Mouse (Mus musculus): ENCODE results near the gene Kit.

Kit gene

DNA sequence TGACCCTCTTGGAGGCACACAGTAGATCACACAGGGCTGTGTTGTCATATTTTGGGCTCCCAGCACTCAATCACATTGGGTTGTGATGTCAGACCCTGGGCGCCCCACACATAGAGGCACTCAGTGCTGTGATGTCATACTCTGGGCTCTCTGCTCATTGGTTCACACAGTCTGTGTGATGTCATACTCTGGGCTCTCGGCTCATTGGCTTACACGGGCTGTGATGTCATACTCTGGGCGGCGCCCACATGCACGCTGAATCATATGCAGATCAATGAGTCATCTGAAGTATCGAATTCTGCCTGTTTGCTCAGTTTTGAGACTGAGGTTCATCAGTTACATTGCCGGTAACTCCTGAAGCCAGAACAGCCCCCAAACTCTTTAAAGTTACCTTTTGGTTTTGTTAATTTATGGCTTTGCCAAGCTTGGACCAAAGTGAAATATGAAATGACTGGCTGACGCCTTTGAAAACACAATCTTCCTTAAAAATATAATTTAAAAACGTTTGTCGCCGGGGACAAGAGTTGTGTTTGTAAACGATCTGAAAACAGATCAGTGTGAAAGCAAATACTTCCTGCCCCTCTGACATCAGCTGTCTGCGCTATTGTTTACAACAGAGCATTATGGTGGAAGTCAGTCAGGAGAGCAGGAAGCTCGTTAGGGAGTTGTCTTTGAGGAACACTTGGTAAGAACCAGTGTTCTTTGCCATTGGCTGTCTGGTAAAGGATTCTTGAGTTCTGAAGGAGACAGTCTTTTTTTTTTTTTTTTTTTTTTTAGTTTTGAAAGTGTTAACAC, 15.0 kb downstream of the Kit start:
- no peak for DNase-seq (ENCODE audit: extremely low read depth, low read depth)

DNA sequence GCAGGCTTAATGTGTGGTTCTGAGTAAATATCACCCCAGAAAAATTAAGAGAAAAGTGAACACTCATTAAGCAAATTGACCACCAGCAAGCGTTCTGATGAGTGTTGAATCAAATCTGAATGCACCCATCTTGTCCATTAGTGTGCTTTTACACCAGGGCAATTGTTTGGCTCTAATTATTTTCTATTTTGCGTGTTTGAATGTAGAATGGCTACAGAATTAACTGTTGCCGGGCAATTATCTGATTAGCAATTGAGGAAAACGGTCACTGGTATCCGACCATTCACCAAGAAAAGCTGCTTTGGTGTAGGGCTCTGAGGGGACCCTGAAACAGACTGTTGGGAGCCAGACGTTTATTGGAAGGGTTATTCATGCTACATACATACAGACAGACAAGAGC, 16.2 kb downstream of the Kit start:
- DNase-seq (ENCODE audit: extremely low read depth, low read depth) = no peak

DNA sequence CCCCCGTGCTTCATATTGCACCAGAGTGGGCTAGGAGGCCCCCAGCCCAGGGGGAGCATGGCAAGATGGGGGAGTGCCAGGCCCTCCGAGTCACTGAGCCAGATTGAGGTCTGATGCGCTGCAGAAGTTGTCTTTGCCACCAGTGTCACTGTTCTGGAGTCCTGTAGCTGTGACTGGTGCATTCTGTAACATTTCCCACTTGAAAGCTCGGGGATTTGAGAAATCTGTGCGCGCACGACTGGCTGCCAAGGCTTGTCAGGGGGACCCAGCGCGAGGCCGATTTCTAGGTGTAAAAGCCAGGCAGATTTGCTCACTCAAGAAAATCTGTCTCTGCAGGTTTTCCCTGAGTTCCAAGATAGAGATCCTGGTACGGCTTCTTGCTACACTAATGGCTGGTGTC, 16.9 kb downstream of the Kit start:
- DNase-seq (ENCODE audit: extremely low read depth, low read depth) = no peak

DNA sequence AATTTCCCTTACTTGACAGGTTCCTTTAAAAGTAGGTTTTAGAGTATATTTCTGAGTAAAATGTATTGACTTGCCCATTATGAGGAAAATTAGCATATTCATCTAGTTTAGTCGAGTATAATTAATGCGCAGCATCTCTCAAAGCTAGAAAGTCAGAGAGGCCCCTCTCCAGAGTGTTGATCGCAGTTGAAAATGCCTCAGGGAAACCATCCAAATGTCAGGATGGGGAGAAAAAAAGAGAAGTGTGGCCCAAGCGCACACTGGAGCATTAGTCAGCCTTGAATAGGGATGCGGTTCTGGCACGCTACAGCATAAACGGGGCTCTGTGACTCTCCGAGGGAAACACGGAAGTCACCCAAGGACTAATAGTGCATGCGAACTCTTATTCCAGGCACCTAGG, 20.6 kb downstream of the Kit start:
- DNase-seq (ENCODE audit: extremely low read depth, low read depth) = no peak

DNA sequence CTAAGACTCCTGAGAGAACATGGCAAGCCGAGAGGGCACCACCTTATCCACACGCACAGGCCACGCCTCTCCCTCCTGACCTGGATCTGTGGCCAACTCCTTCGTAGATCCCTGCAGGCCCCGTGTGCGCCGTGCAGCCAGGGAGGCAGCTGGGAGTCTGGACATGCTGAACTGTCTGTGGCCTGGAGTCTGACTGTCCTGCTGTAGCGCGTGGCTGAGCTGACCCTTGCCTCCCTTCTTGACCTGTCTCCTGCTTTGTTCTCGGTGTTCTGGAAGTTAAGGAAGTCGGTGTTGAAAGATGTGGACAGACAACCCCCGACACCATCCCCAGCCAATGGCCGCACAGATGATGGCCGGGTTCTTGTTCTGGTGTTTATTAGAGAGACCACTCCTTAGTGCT, 21.5 kb downstream of the Kit start:
- DNase-seq (ENCODE audit: extremely low read depth, low read depth) = no peak

DNA sequence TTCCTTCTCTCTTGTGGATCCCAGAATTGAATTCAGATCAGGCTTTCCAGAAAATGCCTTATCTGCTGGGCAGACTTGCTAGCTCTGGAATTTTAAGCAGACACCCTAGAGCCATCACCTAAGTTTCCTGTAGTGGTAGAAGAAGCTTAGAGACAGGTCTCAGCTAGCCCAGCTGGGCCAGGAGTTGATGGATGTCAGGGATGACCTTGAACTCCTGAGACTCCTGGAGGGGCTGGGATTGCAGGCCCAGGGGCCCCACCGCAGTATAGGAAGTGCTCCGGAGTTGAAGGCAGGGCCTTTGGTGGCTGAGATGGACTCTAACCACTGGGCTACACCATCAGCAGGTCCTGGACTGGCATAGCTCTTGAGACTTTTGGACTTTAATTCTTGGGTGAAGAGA, 22.6 kb downstream of the Kit start:
- no peak for DNase-seq (ENCODE audit: extremely low read depth, low read depth)

DNA sequence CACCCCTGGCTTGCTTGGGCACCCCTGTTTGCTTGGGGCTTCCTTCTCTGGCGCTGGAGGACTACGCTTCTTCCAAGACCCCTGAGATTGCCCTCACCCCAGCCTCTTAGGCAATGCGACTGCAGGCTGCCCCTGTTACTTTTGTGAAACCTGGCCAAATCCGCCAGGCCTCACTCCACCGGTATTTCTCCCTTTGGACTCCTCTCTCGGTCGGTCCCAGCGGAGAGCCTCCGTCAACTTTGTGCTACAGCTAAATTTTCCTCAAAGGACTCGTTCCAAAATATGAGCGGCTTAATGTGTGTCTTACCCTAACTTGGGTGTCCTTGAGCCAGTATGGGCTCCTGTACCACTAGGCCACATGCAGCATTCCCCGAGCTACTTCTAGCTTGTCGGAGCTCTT, 23.8 kb downstream of the Kit start:
- DNase-seq (ENCODE audit: extremely low read depth, low read depth) = no peak

DNA sequence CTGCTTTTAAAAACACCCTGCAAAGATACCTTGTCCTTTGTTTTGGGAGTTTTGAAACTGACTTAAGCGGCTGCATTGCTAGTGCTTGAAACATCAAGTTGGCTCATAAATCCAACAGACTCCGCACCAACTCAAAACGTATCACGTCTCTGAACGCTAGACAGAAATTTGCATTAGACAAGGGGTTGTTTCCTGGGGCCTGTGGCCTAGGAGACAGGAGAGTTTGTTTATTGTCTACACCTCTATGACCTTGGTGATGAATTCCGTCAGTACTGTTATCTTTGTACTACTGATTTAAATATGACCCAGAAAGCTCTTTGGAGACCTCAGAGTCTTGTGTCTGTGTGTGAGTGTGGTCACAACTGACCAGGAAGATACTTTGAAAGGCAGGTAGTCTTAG, 25.3 kb downstream of the Kit start:
- no peak for DNase-seq (ENCODE audit: extremely low read depth, low read depth)

DNA sequence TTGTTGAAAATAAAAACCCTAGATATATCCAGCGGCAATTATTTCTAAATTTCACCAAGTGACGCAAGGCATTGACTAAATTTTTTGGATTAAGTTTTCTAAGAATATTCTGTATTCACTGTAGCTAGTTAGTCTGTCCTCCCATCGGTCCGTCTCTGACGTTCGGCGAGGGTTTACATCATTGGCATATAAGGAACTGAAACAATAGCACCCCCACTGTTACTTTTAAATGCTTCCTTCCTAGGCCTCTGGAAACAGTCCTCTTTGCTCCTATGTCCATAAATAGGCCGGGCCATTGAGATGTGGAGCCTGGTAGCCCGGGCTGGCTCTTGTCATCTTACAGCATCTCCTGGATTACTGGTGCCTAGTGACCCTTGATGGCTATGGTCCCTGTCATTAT, 29.5 kb downstream of the Kit start:
- DNase-seq (ENCODE audit: extremely low read depth, low read depth) = no peak

DNA sequence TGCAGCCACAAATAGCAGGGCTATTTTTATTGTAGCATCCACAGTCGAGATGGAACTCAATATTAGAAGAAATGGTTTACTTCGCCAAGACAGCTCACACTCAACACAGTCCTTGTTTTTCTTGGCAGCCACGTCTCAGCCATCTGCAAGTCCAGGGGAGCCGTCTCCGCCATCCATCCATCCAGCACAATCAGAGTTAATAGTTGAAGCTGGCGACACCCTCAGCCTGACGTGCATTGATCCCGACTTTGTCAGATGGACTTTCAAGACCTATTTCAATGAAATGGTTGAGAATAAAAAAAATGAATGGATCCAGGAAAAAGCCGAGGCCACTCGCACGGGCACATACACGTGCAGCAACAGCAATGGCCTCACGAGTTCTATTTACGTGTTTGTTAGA, 32.2 kb downstream of the Kit start:
- no peak for DNase-seq (ENCODE audit: extremely low read depth, low read depth)

DNA sequence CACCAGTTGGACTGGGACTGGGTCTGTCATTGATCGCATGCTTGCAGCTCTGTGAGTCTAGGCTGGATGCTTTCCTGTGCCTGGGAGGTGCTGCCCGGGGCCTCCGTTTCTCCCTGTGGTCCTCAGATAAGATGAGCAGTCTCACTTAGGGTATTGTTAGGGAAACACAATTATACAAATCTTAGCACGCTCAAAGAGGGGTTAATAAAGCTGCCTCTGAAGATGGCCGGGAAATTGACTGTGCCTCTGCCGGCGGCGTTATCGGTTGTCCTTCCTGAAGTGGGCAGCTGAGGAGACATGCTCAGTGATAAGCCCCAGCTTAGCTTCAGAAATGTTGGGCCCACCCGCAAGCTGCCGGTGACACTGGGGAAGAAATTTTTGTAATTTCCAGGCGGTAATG, 33.3 kb downstream of the Kit start:
- DNase-seq (ENCODE audit: extremely low read depth, low read depth) = peak; percentile 73

DNA sequence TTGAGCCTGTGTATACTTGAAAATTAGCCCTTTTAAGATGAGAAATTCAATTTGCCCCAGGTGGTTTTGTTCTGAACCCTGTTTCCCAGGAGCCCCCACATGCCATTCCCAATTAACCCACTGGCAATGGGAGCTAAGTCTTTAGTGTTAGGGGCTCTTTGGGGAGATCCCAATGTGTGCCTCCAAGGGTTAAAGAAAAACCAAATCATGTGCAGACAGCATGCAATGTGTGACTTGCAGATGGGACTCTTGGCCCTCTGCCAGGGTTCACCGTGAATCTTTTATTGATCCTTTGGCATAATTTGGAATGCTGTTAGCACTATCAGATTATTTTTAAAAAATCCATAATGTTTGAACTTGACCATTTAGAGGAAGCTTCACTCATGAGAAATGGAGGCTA, 37.7 kb downstream of the Kit start:
- no peak for DNase-seq (ENCODE audit: extremely low read depth, low read depth)

DNA sequence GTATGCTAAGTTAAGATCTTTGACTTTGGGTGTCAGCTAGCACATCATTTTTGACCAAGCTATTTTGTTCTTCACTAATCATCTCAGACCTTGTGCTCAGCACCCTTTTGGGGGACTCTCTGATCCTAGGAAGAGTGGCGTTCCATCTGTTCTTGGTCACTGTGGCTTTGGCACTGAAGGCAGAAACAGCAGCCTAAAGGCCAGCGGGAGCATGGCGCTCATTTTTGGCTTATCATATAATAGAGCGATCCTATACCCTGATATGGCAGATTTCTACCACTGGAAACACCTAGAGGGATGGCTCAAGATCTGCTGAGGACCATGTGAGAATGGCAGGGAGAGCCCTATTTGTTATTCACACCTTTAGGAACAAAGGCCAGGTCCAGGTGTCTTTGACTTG, 38.2 kb downstream of the Kit start:
- DNase-seq (ENCODE audit: extremely low read depth, low read depth) = no peak

DNA sequence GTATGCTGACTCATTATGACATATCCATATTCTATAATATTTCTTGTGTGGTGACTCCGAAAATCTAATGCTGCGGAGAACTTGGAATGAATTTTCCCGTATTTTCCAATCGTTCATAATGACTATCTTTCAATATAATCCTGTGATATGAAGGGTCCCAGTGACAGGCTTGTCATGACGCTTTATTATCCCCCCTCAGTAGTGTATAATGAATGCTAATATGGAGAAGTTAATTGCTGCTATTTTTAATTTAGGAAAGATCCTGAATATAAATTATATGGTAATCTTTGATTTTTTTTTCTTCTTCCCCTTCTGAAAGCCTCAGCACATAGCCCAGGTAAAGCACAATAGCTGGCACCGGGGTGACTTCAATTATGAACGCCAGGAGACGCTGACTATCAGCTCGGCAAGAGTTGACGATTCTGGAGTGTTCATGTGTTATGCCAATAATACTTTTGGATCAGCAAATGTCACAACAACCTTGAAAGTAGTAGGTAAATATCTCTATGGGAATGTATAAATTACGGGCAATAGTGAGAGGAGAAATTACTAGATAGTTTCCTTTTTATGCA, 40.4 kb downstream of the Kit start:
- no peak for DNase-seq (ENCODE audit: extremely low read depth, low read depth)

DNA sequence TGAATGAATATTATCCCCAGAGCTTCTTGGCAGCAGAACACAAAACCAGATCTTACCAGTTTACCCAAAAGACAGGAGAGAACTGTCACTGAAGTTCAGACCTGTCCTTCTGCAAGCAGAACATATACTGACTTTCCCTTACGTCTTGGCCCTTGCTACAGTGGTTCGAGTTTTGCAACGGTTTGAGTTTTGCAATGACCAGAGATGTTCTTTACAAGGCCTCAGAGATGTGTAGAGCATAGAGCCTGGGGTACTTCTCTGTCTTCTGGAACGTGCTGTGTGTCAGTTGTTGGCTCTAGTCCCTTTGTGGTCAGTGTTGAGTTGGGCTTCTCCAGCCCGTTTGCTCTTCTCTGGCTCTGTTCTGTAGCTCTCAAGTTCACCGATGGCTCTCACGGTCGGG, 40.9 kb downstream of the Kit start:
- DNase-seq (ENCODE audit: extremely low read depth, low read depth) = no peak

DNA sequence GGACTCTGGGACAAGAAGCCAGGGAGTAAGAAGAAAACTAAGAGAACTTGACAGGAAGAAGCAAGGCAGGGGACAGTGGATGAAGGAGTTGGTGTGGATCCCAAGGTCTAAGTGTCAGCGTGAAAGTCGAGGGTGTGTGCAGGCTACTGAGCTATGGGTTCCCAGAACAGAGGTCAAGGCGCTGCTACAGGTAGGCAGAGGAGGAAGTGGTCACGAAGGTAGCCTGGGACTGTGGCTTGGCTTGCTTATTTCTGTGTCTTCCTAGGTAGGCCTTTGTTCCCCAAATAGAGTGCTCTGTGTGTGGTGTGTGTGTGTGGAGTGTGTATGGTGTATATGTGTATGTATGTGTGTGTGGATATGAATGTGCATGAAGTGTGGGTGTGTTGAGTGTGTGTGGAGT, 47.7 kb downstream of the Kit start:
- no peak for DNase-seq (ENCODE audit: extremely low read depth, low read depth)

DNA sequence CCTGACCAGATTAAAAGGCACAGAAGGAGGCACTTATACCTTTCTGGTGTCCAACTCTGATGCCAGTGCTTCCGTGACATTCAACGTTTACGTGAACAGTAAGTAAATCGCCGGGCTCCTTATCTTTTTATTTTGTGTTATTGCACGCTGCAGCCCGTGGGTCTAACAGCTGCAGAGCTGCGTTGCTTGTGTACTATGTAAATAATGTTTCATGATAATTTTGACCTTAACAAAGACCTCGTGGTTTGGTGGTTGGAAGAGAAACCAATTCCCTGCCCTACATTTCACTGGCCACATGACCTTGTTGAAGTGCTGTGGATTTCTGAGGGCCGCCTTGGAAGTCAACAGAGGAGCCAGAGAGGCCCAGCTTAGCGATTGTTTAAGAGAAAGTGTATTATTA, 48.3 kb downstream of the Kit start:
- DNase-seq (ENCODE audit: extremely low read depth, low read depth) = no peak

DNA sequence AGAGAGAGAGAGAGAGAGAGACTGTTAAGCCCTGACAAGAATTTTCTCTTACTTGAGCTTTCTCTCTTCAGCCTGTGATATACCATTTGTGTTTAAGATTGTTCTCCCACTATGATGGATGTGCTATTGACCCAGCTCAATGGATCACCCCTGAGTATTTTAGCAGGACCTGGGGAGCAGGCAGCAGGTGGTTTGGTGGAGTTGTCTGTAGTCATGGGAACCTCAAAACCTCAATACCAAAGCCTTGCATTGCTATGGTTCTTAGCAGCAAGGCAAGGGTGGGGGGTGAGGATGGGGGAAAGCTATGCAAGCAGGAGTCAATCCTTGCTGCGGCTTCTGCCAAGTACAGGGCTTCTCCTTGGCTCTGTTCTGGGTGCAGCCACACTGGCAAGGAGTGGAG, 48.8 kb downstream of the Kit start:
- DNase-seq (ENCODE audit: extremely low read depth, low read depth) = peak; percentile 17

DNA sequence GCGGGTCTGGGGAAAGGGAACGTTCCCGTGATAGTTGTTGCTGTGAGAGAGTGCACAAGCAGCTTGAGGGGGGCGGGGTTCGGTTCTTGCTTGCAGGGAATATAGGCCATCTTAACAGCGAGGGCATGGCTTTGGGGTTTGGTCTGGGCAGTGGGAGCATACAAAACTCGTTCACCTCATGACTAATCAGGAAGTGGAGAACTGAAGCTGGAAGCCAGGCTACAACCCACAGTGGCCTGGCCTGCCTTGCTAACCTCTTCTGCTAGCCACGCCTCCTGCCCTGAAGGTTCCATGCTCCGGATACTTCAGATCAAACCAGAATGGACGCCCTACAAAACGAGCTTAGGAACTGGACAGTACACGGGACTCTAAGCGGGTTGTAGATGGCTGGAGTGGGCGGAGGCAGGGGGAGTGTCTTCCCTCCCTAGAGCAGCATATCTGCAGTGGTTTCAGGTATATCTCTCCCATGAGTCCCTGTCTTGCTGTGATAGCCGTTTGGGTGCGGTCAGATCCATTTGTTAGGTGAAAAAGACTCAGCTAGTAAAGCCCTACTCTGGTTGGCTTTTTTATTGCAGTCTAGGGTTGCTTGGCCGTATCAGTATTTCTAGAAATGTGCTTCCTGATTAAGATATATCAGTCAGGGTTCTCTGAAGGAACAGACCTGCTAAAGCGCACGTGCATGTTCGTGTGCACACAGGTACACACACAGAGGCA, 49.4 kb downstream of the Kit start:
- DNase-seq (ENCODE audit: extremely low read depth, low read depth) = peak; percentile 80

DNA sequence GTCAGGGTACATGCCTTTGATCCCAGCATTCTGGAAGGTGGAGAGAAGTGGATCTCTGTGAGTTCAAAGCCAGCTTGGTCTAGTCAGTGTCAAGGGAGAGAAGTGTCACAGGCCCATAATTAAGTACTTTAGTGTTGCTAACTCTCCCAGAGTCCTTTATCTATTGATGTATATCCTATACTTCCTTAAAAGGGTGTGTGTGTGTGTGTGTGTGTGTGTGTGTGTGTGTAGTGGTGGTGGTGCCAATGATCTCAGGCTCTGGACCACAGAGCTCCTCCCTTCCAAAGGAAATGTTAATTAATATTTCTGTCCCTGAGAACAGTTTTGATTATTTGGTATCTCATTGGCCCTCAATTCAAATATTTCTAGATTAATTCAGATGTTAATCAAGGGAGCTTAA, 50.3 kb downstream of the Kit start:
- DNase-seq (ENCODE audit: extremely low read depth, low read depth) = peak; percentile 5

DNA sequence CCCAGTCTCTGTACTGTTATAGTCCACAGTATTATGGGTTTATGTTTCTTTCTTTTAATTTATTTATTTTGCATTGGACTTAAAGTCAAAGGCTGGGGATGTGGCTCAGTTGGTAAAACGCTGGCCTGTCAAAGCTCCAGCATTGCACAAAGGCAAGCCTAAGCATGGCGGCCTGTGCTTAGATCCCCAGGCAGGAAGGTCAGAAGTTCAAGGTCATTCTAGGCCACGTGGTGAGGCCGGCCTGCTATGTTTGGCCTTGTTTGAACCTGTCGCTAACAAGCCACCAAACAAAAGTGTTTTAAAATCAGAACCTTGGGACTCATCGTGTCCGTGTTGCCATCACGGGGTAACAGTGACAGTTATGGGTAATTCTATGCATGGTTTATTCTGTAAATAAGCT, 51.6 kb downstream of the Kit start:
- DNase-seq (ENCODE audit: extremely low read depth, low read depth) = no peak

DNA sequence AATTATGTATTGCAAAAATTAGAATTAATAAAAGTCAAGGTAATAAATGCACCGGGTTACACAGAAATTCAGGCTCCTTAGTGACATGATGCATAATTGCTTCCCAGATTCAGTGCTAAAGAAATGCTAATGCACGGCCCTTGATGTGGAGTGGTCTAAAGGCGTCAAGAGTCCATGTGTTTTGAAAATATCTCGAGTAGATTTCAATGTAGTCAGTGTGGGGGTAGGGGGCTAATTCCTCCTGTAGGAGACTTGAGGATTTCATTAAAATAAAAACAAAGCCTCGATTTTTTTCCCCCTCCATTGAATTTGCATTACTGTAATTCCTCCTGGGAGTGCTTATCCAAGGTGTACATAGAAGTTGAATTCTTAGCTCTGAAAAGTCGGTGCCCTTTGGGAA, 52.0 kb downstream of the Kit start:
- no peak for DNase-seq (ENCODE audit: extremely low read depth, low read depth)

DNA sequence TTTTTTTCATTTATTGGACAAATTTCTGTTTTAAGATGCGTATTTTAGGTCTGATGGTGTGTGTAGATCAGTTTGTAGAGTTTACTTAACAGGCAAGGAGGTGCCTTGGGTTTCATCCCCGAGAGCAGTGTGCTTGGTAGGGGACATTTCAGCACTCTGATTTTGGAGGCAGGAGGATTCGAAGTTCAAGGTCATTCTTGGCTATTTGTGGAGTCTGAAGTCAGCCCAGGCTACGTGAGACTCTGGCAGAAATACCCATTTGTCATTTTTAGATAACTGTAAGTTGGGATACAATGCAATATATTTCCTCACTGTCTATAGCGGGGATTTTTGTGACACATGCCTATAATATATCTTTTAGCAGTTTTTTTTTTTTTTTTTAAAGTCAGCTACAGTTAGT, 57.5 kb downstream of the Kit start:
- DNase-seq (ENCODE audit: extremely low read depth, low read depth) = no peak

Data from MEL-GATA-1-ER (cell line).